Mouse (Mus musculus) cerebellum, adult (tissue): ENCODE measurements at regions not wholly inside any gene's neighbourhood (a gene's known extent, or its start where the extent isn't known, plus 50 kb on each side); places are given as distances from the start of the nearest gene placed in this dataset.

Experiments
- ATAC-seq: cut with Nextera tagmentation; 2 replicates; pipeline ENCODE4 v1.9.2; 2017; ENCODE audit warnings: mild to moderate bottlenecking, moderate library complexity, mixed read lengths; ENCODE audit not compliant: insufficient number of reproducible peaks, low FRiP score, low TSS enrichment

GRCm38 (mm10) chr10:109188761-109189503, 178.2 kb upstream of the Syt1 start:
- ATAC-seq = peak; percentile 73

DNA sequence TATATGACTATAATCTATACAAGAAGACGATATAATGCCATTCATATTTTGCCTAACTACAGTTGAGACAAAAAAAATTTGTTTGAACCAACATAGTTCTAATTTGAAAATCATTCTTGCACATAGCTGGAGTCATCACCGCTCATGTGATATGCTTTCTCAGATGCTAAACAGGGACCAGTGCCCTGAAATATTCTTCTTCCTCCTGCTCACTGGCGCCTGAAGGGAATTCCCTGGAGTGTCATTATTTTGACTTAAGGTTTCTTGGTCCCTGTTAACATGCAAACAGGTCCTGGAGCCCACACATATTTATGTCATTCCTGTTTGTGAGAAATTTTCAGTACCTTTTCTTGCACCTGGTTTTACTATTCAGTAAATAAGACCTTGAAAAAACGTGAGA, 177.5 kb upstream of the Syt1 start:
- ATAC-seq = no peak

DNA sequence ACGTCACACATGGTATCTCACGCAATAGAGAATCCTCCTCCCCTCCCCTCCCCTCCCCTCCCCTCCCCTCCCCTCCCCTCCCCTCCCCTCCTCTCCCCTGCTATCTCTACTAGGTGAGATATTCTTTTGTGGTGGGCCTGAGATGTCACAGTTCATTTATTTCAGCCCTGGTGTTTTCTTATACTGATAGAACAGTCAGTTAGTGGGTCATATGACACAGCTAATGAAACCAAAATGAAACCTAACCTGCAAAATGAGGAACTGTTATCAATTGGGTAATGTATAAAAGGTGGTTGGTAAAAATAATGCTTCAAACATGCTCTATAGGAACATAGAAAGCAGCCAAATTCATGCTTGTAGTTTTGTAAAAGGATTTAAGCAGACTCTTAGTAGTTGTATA, 174.5 kb upstream of the Syt1 start:
- ATAC-seq = no peak

DNA sequence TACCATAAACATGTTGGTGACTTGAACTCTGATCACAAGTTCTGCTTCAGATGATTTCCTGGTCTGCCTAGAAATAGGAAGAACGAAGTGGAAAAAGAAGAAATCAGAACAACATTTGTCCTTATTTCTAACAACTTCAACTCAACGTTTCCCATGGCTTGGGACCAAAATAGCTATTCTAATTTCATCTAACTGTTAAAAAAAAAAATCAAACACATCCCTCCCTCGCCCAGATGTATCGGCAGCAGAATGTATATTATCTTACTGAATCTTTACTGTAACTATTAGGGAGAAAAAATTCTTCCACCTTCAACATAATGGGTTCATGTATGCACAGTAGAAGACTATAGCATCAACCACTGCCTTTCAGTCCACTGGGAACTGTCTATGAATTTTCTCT, 169.7 kb upstream of the Syt1 start:
- no peak for ATAC-seq

GRCm38 (mm10) chr10:109160730-109161129, 149.9 kb upstream of the Syt1 start:
- no peak for ATAC-seq

GRCm38 (mm10) chr10:109155768-109156167, 145.0 kb upstream of the Syt1 start:
- no peak for ATAC-seq

DNA sequence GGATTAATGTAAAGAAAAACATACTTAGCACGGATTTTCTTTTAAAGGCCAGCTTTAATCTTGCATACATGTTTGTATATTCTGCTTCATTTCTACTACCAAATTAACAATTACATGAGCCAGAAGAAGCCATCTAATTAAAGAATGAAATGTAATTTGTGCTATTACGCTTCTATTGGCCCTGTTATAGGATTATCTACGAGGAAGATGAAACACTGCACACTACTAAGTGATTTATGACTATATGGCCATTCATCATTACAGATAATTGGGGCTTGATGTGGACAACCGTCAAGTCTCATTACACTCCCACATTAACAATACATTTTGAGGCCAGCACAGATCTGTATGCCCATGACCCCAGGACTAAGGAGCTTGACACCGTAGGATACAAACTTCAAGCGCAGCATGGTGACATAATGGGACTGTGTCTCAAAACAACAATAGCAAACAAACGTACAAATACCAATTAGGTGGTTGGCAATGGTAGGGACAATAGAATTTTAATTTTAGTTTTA, 129.7 kb upstream of the Syt1 start:
- ATAC-seq = no peak

GRCm38 (mm10) chr10:109136763-109137732, 126.3 kb upstream of the Syt1 start:
- peak; percentile 68 for ATAC-seq

DNA sequence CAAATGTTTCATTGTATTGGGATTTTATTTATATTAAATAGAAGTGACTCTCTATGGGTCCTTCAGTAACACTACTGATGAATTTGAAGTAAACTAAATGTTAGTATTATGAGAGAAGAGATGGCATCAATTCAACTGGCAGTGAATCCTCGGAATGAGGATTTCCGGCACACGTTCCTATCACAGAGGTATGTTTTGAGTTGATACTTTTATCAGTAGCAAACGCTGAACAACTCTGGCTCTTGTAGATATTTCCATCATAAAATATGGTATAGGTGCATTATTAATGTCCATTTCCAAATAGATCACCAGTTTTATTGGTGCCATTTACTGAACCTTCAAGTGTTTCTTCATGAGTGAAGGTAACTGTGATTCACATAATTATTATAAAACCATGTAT, 123.7 kb upstream of the Syt1 start:
- no peak for ATAC-seq

DNA sequence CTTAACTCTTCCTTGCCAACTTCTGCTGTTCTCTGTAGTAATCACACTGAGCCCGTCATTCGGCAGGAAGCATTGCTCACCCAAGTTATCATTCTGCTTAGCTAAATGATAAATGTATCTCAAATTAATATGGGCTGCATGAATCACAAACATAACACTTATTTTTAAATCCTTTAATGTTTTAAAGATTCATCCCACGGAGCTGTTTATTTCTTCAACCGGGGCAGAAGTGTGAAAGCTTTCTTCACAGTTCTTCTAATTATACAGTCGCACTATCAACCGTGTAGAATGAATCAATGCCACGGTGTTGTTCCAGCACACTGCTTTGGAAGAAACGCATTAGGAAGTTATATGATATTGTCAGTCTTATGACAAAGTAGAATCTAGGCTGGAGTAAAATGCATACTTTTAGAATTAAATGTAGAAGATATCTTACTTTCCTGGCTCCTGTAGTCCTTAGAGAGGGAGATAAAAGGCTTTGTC, 121.3 kb upstream of the Syt1 start:
- no peak for ATAC-seq

- peak; percentile 98 for ATAC-seq
These were observed 118.8 kb upstream of the Syt1 start for GRCm38 (mm10) chr10:109129552-109130110.

DNA sequence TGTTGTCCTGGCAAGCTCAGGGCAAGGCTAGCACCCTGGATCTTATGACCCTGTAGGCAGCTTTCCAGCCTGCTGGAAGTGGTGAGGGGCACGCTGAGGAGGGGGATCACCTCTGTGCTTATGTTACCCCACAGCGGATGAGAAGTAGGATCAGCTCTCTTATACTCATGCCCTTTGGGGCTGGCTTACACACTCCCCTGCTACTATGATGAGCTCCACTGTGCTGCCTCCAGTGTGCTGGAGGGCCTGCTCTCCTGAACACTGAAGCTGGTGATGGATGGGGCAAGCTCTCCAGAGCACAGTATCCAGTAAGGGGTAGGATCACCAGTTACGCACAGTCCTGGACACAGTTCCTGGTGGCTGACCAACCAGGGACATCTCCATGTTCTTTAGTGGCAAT, 118.3 kb upstream of the Syt1 start:
- peak; percentile 49 for ATAC-seq

GRCm38 (mm10) chr10:109126699-109127098, 115.9 kb upstream of the Syt1 start:
- no peak for ATAC-seq

DNA sequence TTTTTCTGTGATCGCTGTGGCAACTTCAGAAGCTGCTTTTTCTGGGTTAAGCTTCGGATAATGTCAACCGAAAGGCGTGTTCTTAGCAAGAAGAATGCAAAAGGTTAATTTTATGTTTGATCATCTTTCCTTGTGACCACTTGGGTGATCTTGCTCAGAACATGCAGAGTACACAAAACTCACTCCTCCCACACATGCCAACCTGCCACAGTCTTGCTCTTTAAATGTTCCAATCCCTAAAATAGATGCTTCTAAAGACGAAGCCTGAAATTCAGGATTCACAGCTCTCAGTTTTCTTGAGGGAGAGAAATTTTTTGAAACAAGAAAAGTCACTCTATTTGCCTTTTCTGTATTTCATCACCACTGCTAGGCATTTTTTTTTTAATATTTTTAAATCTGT, 106.4 kb upstream of the Syt1 start:
- ATAC-seq = no peak

DNA sequence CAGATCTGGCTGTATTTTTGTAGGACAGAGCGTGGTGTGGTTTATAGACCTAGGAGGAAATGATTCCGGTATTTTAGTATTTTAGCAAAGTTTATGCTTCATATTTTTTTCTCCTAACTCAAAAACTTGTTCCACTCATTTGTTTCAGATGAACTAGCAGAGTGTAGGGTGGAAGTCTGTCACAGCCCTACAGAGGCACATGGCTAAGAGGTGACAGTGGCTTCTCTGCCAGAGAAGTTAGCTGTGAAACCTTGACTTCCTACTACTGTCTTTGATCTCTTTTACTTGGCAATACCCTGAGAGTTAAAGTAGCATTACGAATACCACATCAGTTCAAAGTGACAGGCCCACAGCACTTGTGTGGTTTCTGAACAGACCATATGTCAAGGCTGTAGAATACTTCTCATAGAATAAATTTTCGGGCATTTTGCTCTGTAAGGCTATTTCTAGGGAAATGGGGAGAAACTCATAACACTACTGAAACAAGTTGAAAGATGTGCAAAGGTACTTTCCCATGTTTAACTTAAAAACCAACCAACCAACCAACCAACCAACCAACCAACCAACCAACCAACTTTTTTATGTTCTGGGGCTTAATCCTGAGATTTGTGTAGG, 104.3 kb upstream of the Syt1 start:
- ATAC-seq = no peak

GRCm38 (mm10) chr10:109105781-109106180, 95.0 kb upstream of the Syt1 start:
- no peak for ATAC-seq

GRCm38 (mm10) chr10:109092219-109092618, 81.4 kb upstream of the Syt1 start:
- ATAC-seq = no peak

- ATAC-seq = no peak
These were observed 69.0 kb upstream of the Syt1 start for GRCm38 (mm10) chr10:109079773-109080172.

- no peak for ATAC-seq
These were observed 63.4 kb upstream of the Syt1 start for GRCm38 (mm10) chr10:109074218-109074617.
